Mouse (Mus musculus): ENCODE data around the gene Ear1. TPM values are rescaled to one million over a fixed set of nuclear protein-coding genes. Genes with fewer than 3 reads are reported as not detected.
A peak's percentile ranks its signal among the peaks of the same experiment; 100 is the strongest.
"Not testable (repeated sequence)": the region's sequence is repeated elsewhere in the genome, so short reads cannot be mapped to it uniquely, and the experiment has no call there.

Gene Ear1
- polyA plus RNA-seq, 1 experiment from 2014 or later: 0.40 TPM

GRCm38 (mm10) chr14:43877789-43878188, 2.5 kb upstream of the Ear1 start:
- not testable (repeated sequence) for H3K36me3 ChIP-seq (ENCODE audit: control insufficient read depth, insufficient read depth, low read length); H3K9me3 ChIP-seq (replicated peaks; ENCODE audit: control insufficient read depth, low read length); H3K4me1 ChIP-seq (ENCODE audit: control insufficient read depth, insufficient read depth, low read length); H3K4me2 ChIP-seq (ENCODE audit: low read depth, low read length); H3K9ac ChIP-seq (ENCODE audit: low read length); H3K27ac ChIP-seq (ENCODE audit: low read length); H3K4me3 ChIP-seq (replicated peaks; ENCODE audit: low read length); ATAC-seq (ENCODE audit: insufficient read depth, low FRiP score); H3K27me3 ChIP-seq (ENCODE audit: control insufficient read depth, insufficient read depth, low read length)
- WGBS: 46% methylated on average over 1 of the region's 2 CpGs

DNA sequence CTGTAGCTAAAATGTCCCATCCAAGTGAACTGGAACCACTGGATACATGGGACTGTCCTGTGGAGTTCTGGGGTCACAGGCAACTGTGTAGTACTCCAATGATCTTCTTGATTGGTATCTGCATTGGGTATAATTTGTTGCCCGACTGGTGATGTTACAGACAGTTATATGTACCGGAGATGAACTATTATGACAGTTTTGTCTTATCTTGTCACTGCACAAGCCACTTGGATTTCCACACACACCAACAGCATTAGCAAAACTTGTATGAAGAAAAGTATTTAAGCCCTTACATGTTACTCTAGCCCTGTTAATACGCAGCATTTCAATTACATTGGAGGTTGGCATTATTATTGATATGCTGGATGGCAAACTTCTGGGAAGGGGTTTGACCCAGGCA, 455 bp downstream of the Ear1 start:
- not testable (repeated sequence) for H3K27ac ChIP-seq (ENCODE audit: low read length); H3K4me1 ChIP-seq (ENCODE audit: control insufficient read depth, insufficient read depth, low read length); H3K27me3 ChIP-seq (ENCODE audit: control insufficient read depth, insufficient read depth, low read length); ATAC-seq (ENCODE audit: insufficient read depth, low FRiP score); H3K4me2 ChIP-seq (ENCODE audit: low read depth, low read length); H3K36me3 ChIP-seq (ENCODE audit: control insufficient read depth, insufficient read depth, low read length); H3K4me3 ChIP-seq (replicated peaks; ENCODE audit: low read length); H3K9ac ChIP-seq (ENCODE audit: low read length); H3K9me3 ChIP-seq (replicated peaks; ENCODE audit: control insufficient read depth, low read length)
- WGBS: 86% methylated on average over 3 of the region's 3 CpGs

DNA sequence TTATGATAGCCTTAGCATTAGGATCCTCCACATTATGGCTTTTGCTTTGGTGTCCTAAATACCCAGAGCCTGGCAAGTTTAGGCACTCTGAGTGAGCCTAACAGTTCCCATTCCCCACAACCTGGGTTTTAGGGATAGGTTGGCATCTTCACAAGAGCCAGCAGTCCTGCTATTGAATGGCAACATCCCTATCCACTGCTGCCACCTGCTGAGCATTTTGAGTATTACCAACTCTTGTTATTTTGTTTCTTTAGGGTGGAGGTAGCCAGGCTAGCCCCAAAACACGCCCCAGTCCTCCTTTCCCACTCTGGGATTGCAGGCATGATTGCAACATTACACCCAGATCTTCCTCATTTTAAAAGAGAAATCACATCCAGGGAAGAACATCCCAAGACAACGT, 14.8 kb downstream of the Ear1 start:
- H3K9me3 ChIP-seq (replicated peaks; ENCODE audit: control insufficient read depth, low read length); H3K9ac ChIP-seq (ENCODE audit: low read length); ATAC-seq (ENCODE audit: insufficient read depth, low FRiP score); H3K4me2 ChIP-seq (ENCODE audit: low read depth, low read length); H3K4me1 ChIP-seq (ENCODE audit: control insufficient read depth, insufficient read depth, low read length); H3K27me3 ChIP-seq (ENCODE audit: control insufficient read depth, insufficient read depth, low read length); H3K27ac ChIP-seq (ENCODE audit: low read length); H3K36me3 ChIP-seq (ENCODE audit: control insufficient read depth, insufficient read depth, low read length); H3K4me3 ChIP-seq (replicated peaks; ENCODE audit: low read length): not testable (repeated sequence)
- 23% methylated on average over 2 of the region's 2 CpGs for WGBS

- not testable (repeated sequence) for H3K4me3 ChIP-seq (replicated peaks; ENCODE audit: low read length); H3K4me2 ChIP-seq (ENCODE audit: low read depth, low read length); H3K36me3 ChIP-seq (ENCODE audit: control insufficient read depth, insufficient read depth, low read length); H3K27me3 ChIP-seq (ENCODE audit: control insufficient read depth, insufficient read depth, low read length); H3K9me3 ChIP-seq (replicated peaks; ENCODE audit: control insufficient read depth, low read length); H3K9ac ChIP-seq (ENCODE audit: low read length); H3K4me1 ChIP-seq (ENCODE audit: control insufficient read depth, insufficient read depth, low read length); ATAC-seq (ENCODE audit: insufficient read depth, low FRiP score); H3K27ac ChIP-seq (ENCODE audit: low read length)
- 47% methylated on average over 4 of the region's 6 CpGs for WGBS
Observed at GRCm38 (mm10) chr14:43859465-43859864, 15.9 kb downstream of the Ear1 start.

GRCm38 (mm10) chr14:43843949-43844573, 31.3 kb downstream of the Ear1 start:
- ATAC-seq (ENCODE audit: insufficient read depth, low FRiP score); H3K27me3 ChIP-seq (ENCODE audit: control insufficient read depth, insufficient read depth, low read length); H3K4me1 ChIP-seq (ENCODE audit: control insufficient read depth, insufficient read depth, low read length); H3K4me3 ChIP-seq (replicated peaks; ENCODE audit: low read length); H3K9ac ChIP-seq (ENCODE audit: low read length); H3K4me2 ChIP-seq (ENCODE audit: low read depth, low read length); H3K9me3 ChIP-seq (replicated peaks; ENCODE audit: control insufficient read depth, low read length); H3K27ac ChIP-seq (ENCODE audit: low read length); H3K36me3 ChIP-seq (ENCODE audit: control insufficient read depth, insufficient read depth, low read length): not testable (repeated sequence)
- WGBS: 72% methylated on average over 4 of the region's 4 CpGs

GRCm38 (mm10) chr14:43840976-43841375, 34.3 kb downstream of the Ear1 start:
- H3K9me3 ChIP-seq (replicated peaks; ENCODE audit: control insufficient read depth, low read length); H3K27me3 ChIP-seq (ENCODE audit: control insufficient read depth, insufficient read depth, low read length); H3K4me1 ChIP-seq (ENCODE audit: control insufficient read depth, insufficient read depth, low read length); H3K36me3 ChIP-seq (ENCODE audit: control insufficient read depth, insufficient read depth, low read length); H3K27ac ChIP-seq (ENCODE audit: low read length); H3K9ac ChIP-seq (ENCODE audit: low read length); H3K4me3 ChIP-seq (replicated peaks; ENCODE audit: low read length); H3K4me2 ChIP-seq (ENCODE audit: low read depth, low read length): not testable (repeated sequence)
- WGBS: no CpG with 5 or more reads among the region's 1 CpGs
- ATAC-seq (ENCODE audit: insufficient read depth, low FRiP score): peak; percentile 75; the same call in 1 of the 2 replicates

- H3K4me1 ChIP-seq (ENCODE audit: control insufficient read depth, insufficient read depth, low read length): not testable (repeated sequence)
- WGBS: 85% methylated on average over 2 of the region's 2 CpGs
Observed at GRCm38 (mm10) chr14:43835366-43835765, 40.0 kb downstream of the Ear1 start.

DNA sequence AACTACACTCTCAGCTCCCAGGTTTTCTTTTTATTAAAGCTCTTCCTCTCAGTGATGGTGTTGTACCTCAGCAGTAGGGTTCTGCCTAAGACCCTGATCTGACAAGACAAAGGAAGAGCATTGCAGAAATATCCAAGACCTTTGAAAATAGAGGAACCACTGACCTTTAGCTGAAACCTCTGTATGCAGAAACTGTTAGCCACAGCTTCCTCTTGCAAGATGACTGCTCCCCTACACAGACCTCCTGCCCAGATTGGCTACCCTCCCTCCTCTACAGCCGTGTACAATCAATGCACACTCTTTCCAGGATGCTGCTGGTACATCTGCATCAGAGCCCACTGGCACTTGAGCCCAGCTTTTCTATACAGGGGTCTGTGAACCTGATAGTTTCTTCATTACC, 44.9 kb downstream of the Ear1 start:
- H3K4me2 ChIP-seq (ENCODE audit: low read depth, low read length); H3K9ac ChIP-seq (ENCODE audit: low read length); H3K27ac ChIP-seq (ENCODE audit: low read length); H3K27me3 ChIP-seq (ENCODE audit: control insufficient read depth, insufficient read depth, low read length); H3K4me3 ChIP-seq (replicated peaks; ENCODE audit: low read length); ATAC-seq (ENCODE audit: insufficient read depth, low FRiP score); H3K4me1 ChIP-seq (ENCODE audit: control insufficient read depth, insufficient read depth, low read length); H3K36me3 ChIP-seq (ENCODE audit: control insufficient read depth, insufficient read depth, low read length); H3K9me3 ChIP-seq (replicated peaks; ENCODE audit: control insufficient read depth, low read length): not testable (repeated sequence)
- 77% methylated on average over 1 of the region's 1 CpGs for WGBS

More at GRCm38 (mm10) chr14:43835366-43835765, 40.0 kb downstream of the Ear1 start:
- ATAC-seq (ENCODE audit: insufficient read depth, low FRiP score); H3K9me3 ChIP-seq (replicated peaks; ENCODE audit: control insufficient read depth, low read length); H3K27me3 ChIP-seq (ENCODE audit: control insufficient read depth, insufficient read depth, low read length); H3K4me3 ChIP-seq (replicated peaks; ENCODE audit: low read length); H3K36me3 ChIP-seq (ENCODE audit: control insufficient read depth, insufficient read depth, low read length); H3K9ac ChIP-seq (ENCODE audit: low read length); H3K4me2 ChIP-seq (ENCODE audit: low read depth, low read length); H3K27ac ChIP-seq (ENCODE audit: low read length): not testable (repeated sequence)

DNA sequence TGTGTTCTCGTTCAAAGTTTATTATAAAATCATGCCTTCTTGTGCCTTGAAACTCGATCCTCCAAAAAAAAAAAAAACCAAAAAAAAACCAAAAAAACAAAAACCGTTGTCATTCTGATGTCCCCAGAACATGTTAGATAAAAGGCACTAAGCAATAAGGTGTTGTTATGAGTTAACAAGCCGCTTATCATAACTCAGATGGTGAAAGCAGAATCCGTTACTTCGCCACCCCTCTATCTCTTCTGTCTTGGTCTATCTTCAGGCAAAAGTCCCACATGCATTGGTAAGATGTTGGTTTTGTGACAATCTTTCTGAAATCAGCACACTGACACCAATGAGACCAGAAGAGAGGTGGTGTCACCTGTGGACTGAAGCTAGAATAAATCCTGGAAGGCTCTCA, 51.1 kb downstream of the Ear1 start:
- not testable (repeated sequence) for H3K27ac ChIP-seq (ENCODE audit: low read length); H3K4me3 ChIP-seq (replicated peaks; ENCODE audit: low read length); H3K9ac ChIP-seq (ENCODE audit: low read length); H3K27me3 ChIP-seq (ENCODE audit: control insufficient read depth, insufficient read depth, low read length); ATAC-seq (ENCODE audit: insufficient read depth, low FRiP score); H3K36me3 ChIP-seq (ENCODE audit: control insufficient read depth, insufficient read depth, low read length); H3K4me1 ChIP-seq (ENCODE audit: control insufficient read depth, insufficient read depth, low read length); H3K4me2 ChIP-seq (ENCODE audit: low read depth, low read length); H3K9me3 ChIP-seq (replicated peaks; ENCODE audit: control insufficient read depth, low read length)
- 79% methylated on average over 6 of the region's 6 CpGs for WGBS

DNA sequence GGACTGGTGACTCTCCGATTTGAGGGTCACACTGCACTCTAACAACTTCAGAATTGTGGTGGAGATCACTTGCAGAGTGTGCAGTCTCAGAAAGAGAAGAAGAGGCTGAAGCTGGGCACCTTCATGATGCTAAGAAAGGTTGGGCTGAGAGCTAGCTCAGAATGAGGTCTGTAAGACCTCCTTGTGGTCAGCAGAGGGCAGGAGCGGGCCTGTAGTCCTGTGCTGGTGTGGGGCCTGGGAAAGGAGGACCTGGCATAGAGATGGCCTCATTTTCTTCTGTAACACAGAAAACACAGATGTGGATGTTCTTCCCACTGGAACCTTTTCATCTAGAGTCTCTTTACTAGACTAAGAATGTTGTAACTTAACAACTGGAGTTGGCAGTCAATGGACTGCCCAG, 53.4 kb downstream of the Ear1 start:
- not testable (repeated sequence) for ATAC-seq (ENCODE audit: insufficient read depth, low FRiP score); H3K27ac ChIP-seq (ENCODE audit: low read length); H3K27me3 ChIP-seq (ENCODE audit: control insufficient read depth, insufficient read depth, low read length); H3K9me3 ChIP-seq (replicated peaks; ENCODE audit: control insufficient read depth, low read length); H3K9ac ChIP-seq (ENCODE audit: low read length); H3K4me3 ChIP-seq (replicated peaks; ENCODE audit: low read length); H3K36me3 ChIP-seq (ENCODE audit: control insufficient read depth, insufficient read depth, low read length); H3K4me1 ChIP-seq (ENCODE audit: control insufficient read depth, insufficient read depth, low read length); H3K4me2 ChIP-seq (ENCODE audit: low read depth, low read length)
- WGBS: 36% methylated on average over 1 of the region's 2 CpGs

Data from stomach, embryonic 16.5 days (tissue).